37 mouse cellular contexts compared by ENCODE assay signal in genomic region chr1:83117661-83118060, GRCm38 (mm10). TPM values are rescaled to one million over a fixed set of nuclear protein-coding genes. Genes with fewer than 3 reads are reported as not detected.
DNase-seq lines count a peak whose midpoint lies in the region; ATAC-seq and TF ChIP-seq lines count a peak whose summit lies in the region.
"Had no signal": no experiment of that assay in that cellular context is flagged by ENCODE, and none has a peak within 500 bp of the region (broad histone marks: within the 10 kb centered on the region; RNA-seq: fewer than 3 reads in every experiment).

No protein-coding gene starts in this region.

- H3K4me1 ChIP-seq in intestine, embryonic 16.5 days (ENCODE audit: control insufficient read depth, insufficient read depth, low read length): peaks cover 13% of the 10 kb centered on the region
- H3K4me1 ChIP-seq in intestine, embryonic 15.5 days (replicated peaks): peaks cover 4% of the 10 kb centered on the region
- H3K4me1 ChIP-seq: forebrain, embryonic 10.5 days; limb, embryonic 13.5 days; liver, embryonic 12.5 days; midbrain, embryonic 10.5 days; neural tube, embryonic 13.5 days; stomach, embryonic 15.5 days had no signal

- H3K27ac ChIP-seq in intestine, embryonic 16.5 days (ENCODE audit: low read length): no peak overlapping the region; the same call in 1 of the 2 replicates
- no peak overlapping the region for H3K27ac ChIP-seq in intestine, embryonic 15.5 days
- no peak overlapping the region for H3K27ac ChIP-seq in left cerebral cortex, adult 2 months
- H3K27ac ChIP-seq: forebrain, embryonic 10.5 days; hindbrain, embryonic 14.5 days; limb, embryonic 13.5 days; liver, embryonic 12.5 days; midbrain, embryonic 10.5 days; neural tube, embryonic 13.5 days; stomach, embryonic 15.5 days had no signal

- H3K4me3 ChIP-seq in intestine, embryonic 16.5 days (ENCODE audit: low read length): no peak overlapping the region
- H3K4me3 ChIP-seq in intestine, embryonic 15.5 days (replicated peaks): no peak overlapping the region
- H3K4me3 ChIP-seq in left cerebral cortex, adult 2 months: no peak overlapping the region
- H3K4me3 ChIP-seq: forebrain, embryonic 10.5 days; limb, embryonic 13.5 days; liver, embryonic 12.5 days; midbrain, embryonic 10.5 days; myocyte; neural tube, embryonic 13.5 days; stomach, embryonic 15.5 days had no signal

- intact Hi-C loops in left cerebral cortex, adult 2 months (cut with DNase I): no loop called here

- peak; percentile 9; the same call in 1 of the 2 replicates for ATAC-seq in intestine, embryonic 16.5 days
- no peak; the same call in 1 of the 2 replicates for ATAC-seq in intestine, embryonic 15.5 days
- ATAC-seq: inflammation-experienced regulatory T-cells, adult 6 months; liver, embryonic 12.5 days; midbrain, embryonic 16.5 days; Patski had no signal

- no peaks in the 10 kb centered on the region for H3K36me3 ChIP-seq in intestine, embryonic 16.5 days (ENCODE audit: control insufficient read depth, insufficient read depth, low read length)
- no peaks in the 10 kb centered on the region for H3K36me3 ChIP-seq in intestine, embryonic 15.5 days
- H3K36me3 ChIP-seq: forebrain, embryonic 10.5 days; limb, embryonic 13.5 days; liver, embryonic 12.5 days; midbrain, embryonic 10.5 days; neural tube, embryonic 13.5 days; stomach, embryonic 15.5 days had no signal

- H3K9ac ChIP-seq in intestine, embryonic 16.5 days (ENCODE audit: low read depth, low read length): no peak overlapping the region
- H3K9ac ChIP-seq in intestine, embryonic 15.5 days: no peak overlapping the region
- H3K9ac ChIP-seq: hindbrain, embryonic 14.5 days; limb, embryonic 13.5 days; liver, embryonic 12.5 days; neural tube, embryonic 13.5 days; stomach, embryonic 15.5 days had no signal

- H3K4me2 ChIP-seq in intestine, embryonic 16.5 days (ENCODE audit: low read depth, low read length): no peak overlapping the region
- H3K4me2 ChIP-seq in intestine, embryonic 15.5 days (replicated peaks): no peak overlapping the region
- H3K4me2 ChIP-seq: hindbrain, embryonic 14.5 days; limb, embryonic 13.5 days; liver, embryonic 12.5 days; neural tube, embryonic 13.5 days; stomach, embryonic 15.5 days had no signal

- peak; percentile 29 to 37 for DNase-seq in left cerebral cortex, adult 18-20 months (ENCODE audit: low spot score in 2 of 2)
- no peak for DNase-seq in left cerebral cortex, adult 2 months (ENCODE audit: extremely low spot score in 1 of 2, low spot score in 2 of 2)
- peak; percentile 7 to 47 for DNase-seq in left cerebral cortex, adult 9 months (ENCODE audit: low spot score in 2 of 2)
- DNase-seq in right cerebral cortex, postnatal 36 days (ENCODE audit: low spot score in 2 of 2): peak; percentile 11 to 37
- DNase-seq in urinary bladder, postnatal 14 days (ENCODE audit: low spot score): no peak
- no peak for DNase-seq in gastrocnemius, postnatal 10 days
- DNase-seq: adrenal gland, postnatal 36 days; cerebellum, adult 11 months; cerebellum, adult 9-11 months; gastrocnemius, postnatal 25 days; heart, postnatal 36 days; kidney, adult 9 months; kidney, postnatal 14 days; lung, adult 18-20 months; lung, postnatal 10 days; thymus, adult 18-20 months; thymus, postnatal 4 days had no signal

- 80% methylated on average over 7 of the region's 7 CpGs for WGBS in intestine, embryonic 16.5 days
- 85% methylated on average over 7 of the region's 7 CpGs for WGBS in intestine, embryonic 15.5 days

- no peak for TF ChIP-seq CTCF in left cerebral cortex, adult 2 months (IDR thresholded peaks at IDR 0.05)

- no peaks in the 10 kb centered on the region for H3K27me3 ChIP-seq in intestine, embryonic 16.5 days (replicated peaks; ENCODE audit: control insufficient read depth, insufficient read depth, low read length)
- no peaks in the 10 kb centered on the region for H3K27me3 ChIP-seq in intestine, embryonic 15.5 days (replicated peaks)
- H3K27me3 ChIP-seq: limb, embryonic 13.5 days; liver, embryonic 12.5 days; neural tube, embryonic 13.5 days; Patski; stomach, embryonic 15.5 days had no signal

- H3K9me3 ChIP-seq in intestine, embryonic 16.5 days (ENCODE audit: control insufficient read depth, low read length): no peaks in the 10 kb centered on the region
- H3K9me3 ChIP-seq in intestine, embryonic 15.5 days: no peaks in the 10 kb centered on the region
- H3K9me3 ChIP-seq: forebrain, embryonic 10.5 days; limb, embryonic 13.5 days; liver, embryonic 12.5 days; midbrain, embryonic 10.5 days; neural tube, embryonic 13.5 days; stomach, embryonic 15.5 days had no signal

RNA-seq across cellular contexts. Expression of gene Ccl20, which starts 1.1 kb away (rescaled TPM):
- 4.0 and 5.1 TPM in 2 replicates for polyA plus RNA-seq in intestine, embryonic 16.5 days (2015; fragmentation: Nextera tagmentation; extraction: Ambion mirVana)
- 3.6 and 3.9 TPM in 2 replicates for polyA plus RNA-seq in intestine, embryonic 15.5 days (2015; fragmentation: Nextera tagmentation; extraction: Ambion mirVana)
- not detected for total RNA-seq in left cerebral cortex, adult 18-20 months (2021)
- not detected for total RNA-seq in left cerebral cortex, adult 2 months (2021)
- total RNA-seq in gastrocnemius, postnatal 10 days (2021): not detected
- total RNA-seq: adrenal gland, adult 18-20 months; adrenal gland, postnatal 36 days; gastrocnemius, postnatal 25 days; heart, adult 8-10 months; heart, postnatal 36 days; layer of hippocampus, postnatal 14 days had no signal
- polyA plus RNA-seq: cortical plate, adult 2 months; embryonic facial prominence, embryonic 11.5 days; forebrain, embryonic 10.5 days; hindbrain, embryonic 14.5 days; limb, embryonic 13.5 days; midbrain, embryonic 10.5 days; midbrain, embryonic 16.5 days; myocyte; neural tube, embryonic 13.5 days had no signal

RNA-seq across cellular contexts. Expression of gene Daw1, which starts 41.9 kb away (rescaled TPM):
- polyA plus RNA-seq in intestine, embryonic 16.5 days (2015; fragmentation: Nextera tagmentation; extraction: Ambion mirVana): not detected in 2 replicates
- polyA plus RNA-seq in intestine, embryonic 15.5 days (2015; fragmentation: Nextera tagmentation; extraction: Ambion mirVana): 0.18 TPM in 1 of 2 replicates, not detected in the other
- under 1 TPM; 0.26 to 0.28 TPM for total RNA-seq in left cerebral cortex, adult 18-20 months (2021)
- total RNA-seq in left cerebral cortex, adult 2 months (2021): under 1 TPM; 0.25 to 0.56 TPM
- total RNA-seq in gastrocnemius, postnatal 10 days (2021): not detected
- total RNA-seq: adrenal gland, adult 18-20 months; adrenal gland, postnatal 36 days; ES-E14; gastrocnemius, postnatal 25 days; heart, adult 8-10 months; heart, postnatal 36 days had no signal
- polyA plus RNA-seq: embryonic facial prominence, embryonic 11.5 days; liver, embryonic 12.5 days; myocyte had no signal

RNA-seq across cellular contexts. Expression of gene Krtap28-13, which starts 56.9 kb away (rescaled TPM):
- not detected in 2 replicates for polyA plus RNA-seq in intestine, embryonic 16.5 days (2015; fragmentation: Nextera tagmentation; extraction: Ambion mirVana)
- polyA plus RNA-seq in intestine, embryonic 15.5 days (2015; fragmentation: Nextera tagmentation; extraction: Ambion mirVana): not detected in 2 replicates
- not detected for total RNA-seq in left cerebral cortex, adult 18-20 months (2021)
- total RNA-seq in left cerebral cortex, adult 2 months (2021): not detected
- total RNA-seq in gastrocnemius, postnatal 10 days (2021): not detected
- total RNA-seq: adrenal gland, adult 18-20 months; adrenal gland, postnatal 36 days; ES-E14; gastrocnemius, postnatal 25 days; heart, adult 8-10 months; heart, postnatal 36 days; layer of hippocampus, postnatal 14 days had no signal
- polyA plus RNA-seq: cortical plate, adult 2 months; embryonic facial prominence, embryonic 11.5 days; forebrain, embryonic 10.5 days; heart, embryonic 14.5 days; hindbrain, embryonic 14.5 days; inflammation-experienced regulatory T-cells, adult 6 months; limb, embryonic 13.5 days; liver, embryonic 12.5 days; midbrain, embryonic 10.5 days; midbrain, embryonic 16.5 days; myocyte; neural tube, embryonic 13.5 days; Patski; stomach, embryonic 15.5 days had no signal

RNA-seq across cellular contexts. Expression of gene A030005K14Rik, which starts 58.5 kb away (rescaled TPM):
- polyA plus RNA-seq in intestine, embryonic 16.5 days (2015; fragmentation: Nextera tagmentation; extraction: Ambion mirVana): not detected in 2 replicates
- polyA plus RNA-seq in intestine, embryonic 15.5 days (2015; fragmentation: Nextera tagmentation; extraction: Ambion mirVana): not detected in 2 replicates
- total RNA-seq in left cerebral cortex, adult 18-20 months (2021): not detected
- total RNA-seq in left cerebral cortex, adult 2 months (2021): not detected
- total RNA-seq in gastrocnemius, postnatal 10 days (2021): not detected
- total RNA-seq: adrenal gland, adult 18-20 months; adrenal gland, postnatal 36 days; ES-E14; gastrocnemius, postnatal 25 days; heart, adult 8-10 months; heart, postnatal 36 days; layer of hippocampus, postnatal 14 days had no signal
- polyA plus RNA-seq: cortical plate, adult 2 months; embryonic facial prominence, embryonic 11.5 days; forebrain, embryonic 10.5 days; heart, embryonic 14.5 days; hindbrain, embryonic 14.5 days; inflammation-experienced regulatory T-cells, adult 6 months; limb, embryonic 13.5 days; liver, embryonic 12.5 days; midbrain, embryonic 10.5 days; midbrain, embryonic 16.5 days; myocyte; neural tube, embryonic 13.5 days; Patski; stomach, embryonic 15.5 days had no signal

Comparison
In these comparisons a context has a peak if more than half of its experiments do, and no peak if none do; other contexts are left out.
1. DNase-seq: peak in left cerebral cortex, adult 18-20 months (2 of 2), left cerebral cortex, adult 9 months (2 of 2) and right cerebral cortex, postnatal 36 days (2 of 2); none in left cerebral cortex, adult 2 months (0 of 2), urinary bladder, postnatal 14 days (single experiment) and gastrocnemius, postnatal 10 days (single experiment).